Mouse (Mus musculus) small intestine, adult 2 months (tissue): Measurements from ENCODE around the gene Zfp839. TPM values are rescaled to one million over a fixed set of nuclear protein-coding genes. Genes with fewer than 3 reads are reported as not detected.

ENCODE experiments used
- H3K27ac ChIP-seq: fragments of 200-500 bp; 2 replicates; pipeline ENCODE4 v1.5.1; 2012; ENCODE audit warnings: low read depth, low read length, control low read depth, inconsistent platforms; ENCODE audit not compliant: insufficient read depth
- H3K27me3 ChIP-seq: fragments of 200-500 bp; 2 replicates; pipeline ENCODE4 v1.6.1; 2012; ENCODE audit warnings: mild to moderate bottlenecking, moderate library complexity, low read length, inconsistent platforms; ENCODE audit not compliant: control insufficient read depth, insufficient read depth
- H3K36me3 ChIP-seq: fragments of 200-500 bp; 2 replicates; pipeline ENCODE4 v1.6.1; 2012; ENCODE audit warnings: mild to moderate bottlenecking, low read length, control low read depth, inconsistent platforms; ENCODE audit not compliant: control insufficient read depth, insufficient read depth
- H3K4me1 ChIP-seq: fragments of 200-500 bp; 2 replicates; pipeline ENCODE4 v1.6.1; 2012; ENCODE audit warnings: low read length, inconsistent platforms, mixed read lengths; ENCODE audit not compliant: control insufficient read depth, insufficient read depth, insufficient read length
- H3K4me3 ChIP-seq: fragments of 200-500 bp; 2 replicates; pipeline ENCODE4 v1.5.1; 2012; ENCODE audit warnings: low read depth, mild to moderate bottlenecking, control low read depth, inconsistent platforms, low read length, moderate library complexity
- CTCF ChIP-seq: fragments of 200-500 bp; IDR thresholded peaks from 2 replicates; pipeline ENCODE4 v1.5.1; 2012; ENCODE audit warnings: low read depth, mild to moderate bottlenecking, control low read depth, inconsistent platforms, low read length, moderate library complexity, mixed read lengths; ENCODE audit not compliant: insufficient replicate concordance, insufficient read length; ENCODE audit errors: extremely low read depth
- POLR2A ChIP-seq: fragments of 200-500 bp; IDR thresholded peaks from 2 replicates; pipeline ENCODE4 v1.6.1; 2012; ENCODE audit warnings: low read depth, mild to moderate bottlenecking, control low read depth, inconsistent platforms, low read length, moderate library complexity
- WGBS: fragments of 180-500 bp; shearing (Covaris S2); methylation state at CpG from one replicate; pipeline ENCODE4 v1.1.7; 2018; 5-methylcytosine and 5-hydroxymethylcytosine counted together
- polyA plus RNA-seq: library from polyadenylated mRNA; depleted of rRNA; stranded (reverse); fragments of >200 nt; gene quantifications from 2 replicates; pipeline ENCODE4 v1.2.3, GENCODE M21; 2012

Zfp839 gene
- polyA plus RNA-seq, 1 experiment = 3.2 TPM

- 95% methylated on average over 4 of the region's 4 CpGs for WGBS
- no peak overlapping the region for H3K4me3 ChIP-seq
- TF ChIP-seq POLR2A (no peak), CTCF (no peak)
- H3K36me3 ChIP-seq = no peaks in the 10 kb centered on the region
- no peaks in the 10 kb centered on the region for H3K4me1 ChIP-seq
- H3K27me3 ChIP-seq = no peaks in the 10 kb centered on the region
- no peak overlapping the region for H3K27ac ChIP-seq
Measured at GRCm38 (mm10) chr12:110828908-110829307, 21.1 kb upstream of the Zfp839 start.

GRCm38 (mm10) chr12:110830293-110831024 lies 19.6 kb upstream of the Zfp839 start:
- no peaks in the 10 kb centered on the region for H3K4me1 ChIP-seq
- no peak overlapping the region for H3K4me3 ChIP-seq
- 83% methylated on average over 11 of the region's 11 CpGs for WGBS
- H3K36me3 ChIP-seq = no peaks in the 10 kb centered on the region
- H3K27ac ChIP-seq = no peak overlapping the region
- no peaks in the 10 kb centered on the region for H3K27me3 ChIP-seq
- TF ChIP-seq POLR2A = no peak

- H3K4me1 ChIP-seq = no peaks in the 10 kb centered on the region
- H3K36me3 ChIP-seq = no peaks in the 10 kb centered on the region
- H3K27ac ChIP-seq = no peak overlapping the region
- 97% methylated on average over 3 of the region's 3 CpGs for WGBS
- H3K4me3 ChIP-seq = no peak overlapping the region
- no peak for TF ChIP-seq POLR2A
- no peak for TF ChIP-seq CTCF
- H3K27me3 ChIP-seq = no peaks in the 10 kb centered on the region
Measured at GRCm38 (mm10) chr12:110835182-110835581, 14.9 kb upstream of the Zfp839 start.

- no peak for TF ChIP-seq POLR2A
- TF ChIP-seq CTCF = no peak
- Histone ChIP-seq H3K27me3 (no peaks in the 10 kb centered on the region), H3K27ac (no peak overlapping the region), H3K4me3 (no peak overlapping the region), H3K36me3 (no peaks in the 10 kb centered on the region), H3K4me1 (no peaks in the 10 kb centered on the region)
- WGBS = 23% methylated on average over 6 of the region's 6 CpGs
Measured at GRCm38 (mm10) chr12:110836729-110837128, 13.3 kb upstream of the Zfp839 start.

GRCm38 (mm10) chr12:110837192-110837841 lies 12.7 kb upstream of the Zfp839 start:
- H3K27ac ChIP-seq = no peak overlapping the region
- no peak for TF ChIP-seq CTCF
- WGBS = 59% methylated on average over 5 of the region's 5 CpGs

GRCm38 (mm10) chr12:110837850-110838249 lies 12.2 kb upstream of the Zfp839 start:
- WGBS = 91% methylated on average over 8 of the region's 8 CpGs
- no peak for TF ChIP-seq CTCF
- TF ChIP-seq POLR2A = no peak
- H3K4me3 ChIP-seq = no peak overlapping the region
- no peaks in the 10 kb centered on the region for H3K36me3 ChIP-seq
- no peaks in the 10 kb centered on the region for H3K27me3 ChIP-seq
- no peak overlapping the region for H3K27ac ChIP-seq
- no peaks in the 10 kb centered on the region for H3K4me1 ChIP-seq

More at GRCm38 (mm10) chr12:110837192-110837841, 12.7 kb upstream of the Zfp839 start:
- no peaks in the 10 kb centered on the region for H3K27me3 ChIP-seq
- no peak overlapping the region for H3K4me3 ChIP-seq
- no peaks in the 10 kb centered on the region for H3K4me1 ChIP-seq
- no peaks in the 10 kb centered on the region for H3K36me3 ChIP-seq

- Histone ChIP-seq H3K4me3 (peak within 1 kb of the TSS; percentile 91), H3K27me3 (no peaks in the 10 kb centered on the region), H3K4me1 (no peaks in the 10 kb centered on the region), H3K27ac (no peak within 1 kb of the TSS), H3K36me3 (no peaks in the 10 kb centered on the region)
- WGBS = under 1% methylated on average over 71 of the region's 71 CpGs
- TF ChIP-seq POLR2A (no peak), CTCF (no peak)
Measured at GRCm38 (mm10) chr12:110840348-110841198, 9.5 kb upstream of the Zfp839 start, which contains the start of gene Mok. Gene Mok, minus strand, starts transcription at chr12:110840939.
